Mouse (Mus musculus) stomach, embryonic 16.5 days (tissue): ENCODE results near the gene Fancd2. TPM values are rescaled to one million over a fixed set of nuclear protein-coding genes. Genes with fewer than 3 reads are reported as not detected.
A peak's percentile ranks its signal among the peaks of the same experiment; 100 is the strongest.

Experiments used
- ATAC-seq: fragments of 200-750 bp; cut with Nextera tagmentation; 2 replicates; pipeline ENCODE4 v1.8.0; 2017; ENCODE audit warnings: moderate number of reproducible peaks, moderate TSS enrichment; ENCODE audit not compliant: insufficient read depth, low FRiP score
- H3K27ac ChIP-seq: fragments of 300-500 bp; sonication (generic); 2 replicates; pipeline ENCODE4 v1.5.1; 2014; ENCODE audit warnings: low read length
- H3K27me3 ChIP-seq: fragments of 300-500 bp; sonication (generic); 2 replicates; pipeline ENCODE4 v1.6.1; 2014; ENCODE audit warnings: low read length, control low read depth, mixed read lengths; ENCODE audit not compliant: control insufficient read depth, insufficient read depth
- H3K36me3 ChIP-seq: fragments of 300-500 bp; sonication (generic); 2 replicates; pipeline ENCODE4 v1.6.1; 2014; ENCODE audit warnings: low read length; ENCODE audit not compliant: control insufficient read depth, insufficient read depth
- H3K4me1 ChIP-seq: fragments of 300-500 bp; sonication (generic); 2 replicates; pipeline ENCODE4 v1.6.1; 2014; ENCODE audit warnings: low read length, control low read depth, mixed read lengths; ENCODE audit not compliant: control insufficient read depth, insufficient read depth
- H3K4me2 ChIP-seq: fragments of 300-500 bp; sonication (generic); 2 replicates; pipeline ENCODE4 v1.6.1; 2014; ENCODE audit warnings: low read depth, low read length, mixed read lengths
- H3K4me3 ChIP-seq: fragments of 300-500 bp; sonication (generic); replicated peaks from 2 replicates; pipeline ENCODE4 v1.5.1; 2014; ENCODE audit warnings: mild to moderate bottlenecking, low read length
- H3K9ac ChIP-seq: fragments of 300-500 bp; sonication (generic); 2 replicates; pipeline ENCODE4 v1.6.1; 2014; ENCODE audit warnings: low read length
- H3K9me3 ChIP-seq: fragments of 300-500 bp; sonication (generic); replicated peaks from 2 replicates; pipeline ENCODE4 v1.6.1; 2016; ENCODE audit warnings: low read length, control low read depth; ENCODE audit not compliant: control insufficient read depth
- WGBS: fragments of 180-500 bp; shearing (Covaris S2); extraction: QIAGEN DNeasy Blood & Tissue Kit; methylation state at CpG from one replicate; pipeline ENCODE4 v1.1.7; 2014; 5-methylcytosine and 5-hydroxymethylcytosine counted together
- polyA plus RNA-seq: library from polyadenylated mRNA; unstranded; fragments of >200 nt; fragmentation: Nextera tagmentation; extraction: Ambion mirVana; gene quantifications from 2 replicates; pipeline ENCODE4 v1.2.1, GENCODE M21; 2015

The Fancd2 gene
- polyA plus RNA-seq, 1 experiment from 2014 or later, result 7.8 TPM

GRCm38 (mm10) chr6:113514600-113514999 lies 16.9 kb upstream of the Fancd2 start:
- Histone ChIP-seq H3K36me3 (peaks cover 28% of the 10 kb centered on the region), H3K4me2 (no peak overlapping the region), H3K9ac (no peak overlapping the region), H3K27me3 (no peaks in the 10 kb centered on the region), H3K27ac (no peak overlapping the region), H3K4me3 (no peak overlapping the region), H3K9me3 (no peaks in the 10 kb centered on the region), H3K4me1 (no peaks in the 10 kb centered on the region)
- no peak for ATAC-seq
- WGBS, result 94% methylated on average over 3 of the region's 3 CpGs

- H3K36me3 ChIP-seq, result peaks cover 38% of the 10 kb centered on the region
- H3K9me3 ChIP-seq, result no peaks in the 10 kb centered on the region
- no peaks in the 10 kb centered on the region for H3K4me1 ChIP-seq
- H3K4me3 ChIP-seq, result no peak overlapping the region
- WGBS, result 92% methylated on average over 8 of the region's 8 CpGs
- no peak overlapping the region for H3K27ac ChIP-seq
- H3K27me3 ChIP-seq, result no peaks in the 10 kb centered on the region
- no peak for ATAC-seq
- no peak overlapping the region for H3K4me2 ChIP-seq
- no peak overlapping the region for H3K9ac ChIP-seq
These were observed 13.9 kb upstream of the Fancd2 start for GRCm38 (mm10) chr6:113517434-113518080.

GRCm38 (mm10) chr6:113522310-113522709 lies 9.2 kb upstream of the Fancd2 start:
- WGBS, result 67% methylated on average over 1 of the region's 1 CpGs
- H3K27ac ChIP-seq, result no peak overlapping the region

GRCm38 (mm10) chr6:113523420-113523819 lies 8.1 kb upstream of the Fancd2 start:
- H3K36me3 ChIP-seq, result peaks cover 17% of the 10 kb centered on the region
- no peak overlapping the region for H3K4me3 ChIP-seq
- ATAC-seq, result no peak
- no peaks in the 10 kb centered on the region for H3K4me1 ChIP-seq
- peak overlapping the region; percentile 43; the same call in 1 of the 2 replicates for H3K27ac ChIP-seq
- H3K9me3 ChIP-seq, result no peaks in the 10 kb centered on the region
- H3K27me3 ChIP-seq, result no peaks in the 10 kb centered on the region
- 83% methylated on average over 8 of the region's 8 CpGs for WGBS
- no peak overlapping the region for H3K9ac ChIP-seq
- no peak overlapping the region for H3K4me2 ChIP-seq

More at GRCm38 (mm10) chr6:113522310-113522709, 9.2 kb upstream of the Fancd2 start:
- H3K4me3 ChIP-seq, result no peak overlapping the region
- ATAC-seq, result no peak
- H3K4me2 ChIP-seq, result no peak overlapping the region
- H3K9ac ChIP-seq, result no peak overlapping the region
- no peaks in the 10 kb centered on the region for H3K9me3 ChIP-seq
- no peaks in the 10 kb centered on the region for H3K4me1 ChIP-seq
- peaks cover 26% of the 10 kb centered on the region for H3K36me3 ChIP-seq
- H3K27me3 ChIP-seq, result no peaks in the 10 kb centered on the region

GRCm38 (mm10) chr6:113531840-113532404 lies 440 bp downstream of the Fancd2 start:
- WGBS, result 6% methylated on average over 7 of the region's 7 CpGs
- Histone ChIP-seq H3K36me3 (no peaks in the 10 kb centered on the region; the same call in 1 of the 2 replicates), H3K4me3 (peak overlapping the region; percentile 82), H3K4me2 (peak overlapping the region; percentile 68), H3K27me3 (no peaks in the 10 kb centered on the region), H3K27ac (no peak overlapping the region), H3K9ac (peak overlapping the region; percentile 86), H3K9me3 (no peaks in the 10 kb centered on the region), H3K4me1 (peaks cover 18% of the 10 kb centered on the region)
- ATAC-seq, result no peak

GRCm38 (mm10) chr6:113534886-113535285 lies 3.4 kb downstream of the Fancd2 start:
- Histone ChIP-seq H3K36me3 (no peaks in the 10 kb centered on the region; the same call in 1 of the 2 replicates), H3K27ac (no peak overlapping the region), H3K4me3 (no peak overlapping the region), H3K9me3 (no peaks in the 10 kb centered on the region), H3K4me1 (peaks cover 12% of the 10 kb centered on the region), H3K9ac (no peak overlapping the region), H3K4me2 (no peak overlapping the region), H3K27me3 (no peaks in the 10 kb centered on the region)
- no peak for ATAC-seq
- WGBS, result 86% methylated on average over 7 of the region's 7 CpGs

- Histone ChIP-seq H3K27ac (no peak overlapping the region), H3K4me3 (no peak overlapping the region), H3K4me2 (no peak overlapping the region), H3K36me3 (no peaks in the 10 kb centered on the region; the same call in 1 of the 2 replicates), H3K27me3 (no peaks in the 10 kb centered on the region), H3K9ac (no peak overlapping the region), H3K4me1 (no peaks in the 10 kb centered on the region), H3K9me3 (no peaks in the 10 kb centered on the region)
- 83% methylated on average over 6 of the region's 6 CpGs for WGBS
- ATAC-seq, result no peak
These were observed 10.1 kb downstream of the Fancd2 start for GRCm38 (mm10) chr6:113541610-113542009.

- no peak overlapping the region for H3K4me2 ChIP-seq
- WGBS, result 88% methylated on average over 8 of the region's 12 CpGs
- H3K9me3 ChIP-seq, result no peaks in the 10 kb centered on the region
- no peaks in the 10 kb centered on the region for H3K27me3 ChIP-seq
- no peaks in the 10 kb centered on the region for H3K36me3 ChIP-seq
- ATAC-seq, result no peak
- H3K9ac ChIP-seq, result no peak overlapping the region
- H3K4me1 ChIP-seq, result no peaks in the 10 kb centered on the region
- no peak overlapping the region for H3K27ac ChIP-seq
- H3K4me3 ChIP-seq, result no peak overlapping the region
These were observed 12.5 kb downstream of the Fancd2 start for GRCm38 (mm10) chr6:113543906-113544481.

- Histone ChIP-seq H3K27ac (no peak overlapping the region), H3K4me1 (no peaks in the 10 kb centered on the region), H3K9ac (no peak overlapping the region), H3K4me3 (no peak overlapping the region), H3K27me3 (no peaks in the 10 kb centered on the region), H3K4me2 (no peak overlapping the region), H3K9me3 (no peaks in the 10 kb centered on the region), H3K36me3 (no peaks in the 10 kb centered on the region)
- no peak for ATAC-seq
- 80% methylated on average over 6 of the region's 6 CpGs for WGBS
These were observed 28.3 kb downstream of the Fancd2 start for GRCm38 (mm10) chr6:113559736-113560135.
